Mouse (Mus musculus) midbrain, embryonic 16.5 days (tissue): ENCODE results near the gene Ssna1. TPM values are rescaled to one million over a fixed set of nuclear protein-coding genes. Genes with fewer than 3 reads are reported as not detected.
A peak's percentile ranks its signal among the peaks of the same experiment; 100 is the strongest.

Experiments used
- ATAC-seq: fragments of 200-750 bp; cut with Nextera tagmentation; 2 replicates; pipeline ENCODE4 v1.8.0; 2017; ENCODE audit warnings: moderate TSS enrichment
- H3K27ac ChIP-seq: fragments of 300-500 bp; sonication (generic); 2 replicates; pipeline ENCODE4 v1.5.1; 2014; ENCODE audit warnings: mild to moderate bottlenecking, low read length, mixed read lengths
- H3K27me3 ChIP-seq: fragments of 300-500 bp; sonication (generic); 2 replicates; pipeline ENCODE4 v1.6.1; 2014; ENCODE audit warnings: low read depth, low read length, mixed read lengths; ENCODE audit not compliant: control insufficient read depth, insufficient read depth
- H3K36me3 ChIP-seq: fragments of 300-500 bp; sonication (generic); 2 replicates; pipeline ENCODE4 v1.6.1; 2014; ENCODE audit warnings: mild to moderate bottlenecking, low read length, moderate library complexity, mixed read lengths; ENCODE audit not compliant: control insufficient read depth, insufficient read depth
- H3K4me1 ChIP-seq: fragments of 300-500 bp; sonication (generic); 2 replicates; pipeline ENCODE4 v1.6.1; 2014; ENCODE audit warnings: mild to moderate bottlenecking, low read length, mixed read lengths; ENCODE audit not compliant: control insufficient read depth, insufficient read depth
- H3K4me2 ChIP-seq: fragments of 300-500 bp; sonication (generic); 2 replicates; pipeline ENCODE4 v1.6.1; 2014; ENCODE audit warnings: mild to moderate bottlenecking, low read length, mixed read lengths
- H3K4me3 ChIP-seq: fragments of 300-500 bp; sonication (generic); 2 replicates; pipeline ENCODE4 v1.5.1; 2014; ENCODE audit warnings: low read depth, mild to moderate bottlenecking, low read length, moderate library complexity, mixed read lengths
- H3K9ac ChIP-seq: fragments of 300-500 bp; sonication (generic); 2 replicates; pipeline ENCODE4 v1.6.1; 2014; ENCODE audit warnings: low read depth, low read length, mixed read lengths
- H3K9me3 ChIP-seq: fragments of 300-500 bp; sonication (generic); replicated peaks from 2 replicates; pipeline ENCODE4 v1.6.1; 2014; ENCODE audit warnings: mild to moderate bottlenecking, low read length, mixed read lengths; ENCODE audit not compliant: control insufficient read depth, poor library complexity, severe bottlenecking
- WGBS: fragments of 180-500 bp; shearing (Covaris S2); extraction: QIAGEN DNeasy Blood & Tissue Kit; methylation state at CpG from one replicate; pipeline ENCODE4 v1.1.7; 2014; 5-methylcytosine and 5-hydroxymethylcytosine counted together
- polyA plus RNA-seq: library from polyadenylated mRNA; unstranded; fragments of >200 nt; fragmentation: Nextera tagmentation; extraction: Ambion mirVana; gene quantifications from 2 replicates; pipeline ENCODE4 v1.2.1, GENCODE M21; 2015

Ssna1 gene
- polyA plus RNA-seq, 1 experiment from 2014 or later: 175 TPM

DNA sequence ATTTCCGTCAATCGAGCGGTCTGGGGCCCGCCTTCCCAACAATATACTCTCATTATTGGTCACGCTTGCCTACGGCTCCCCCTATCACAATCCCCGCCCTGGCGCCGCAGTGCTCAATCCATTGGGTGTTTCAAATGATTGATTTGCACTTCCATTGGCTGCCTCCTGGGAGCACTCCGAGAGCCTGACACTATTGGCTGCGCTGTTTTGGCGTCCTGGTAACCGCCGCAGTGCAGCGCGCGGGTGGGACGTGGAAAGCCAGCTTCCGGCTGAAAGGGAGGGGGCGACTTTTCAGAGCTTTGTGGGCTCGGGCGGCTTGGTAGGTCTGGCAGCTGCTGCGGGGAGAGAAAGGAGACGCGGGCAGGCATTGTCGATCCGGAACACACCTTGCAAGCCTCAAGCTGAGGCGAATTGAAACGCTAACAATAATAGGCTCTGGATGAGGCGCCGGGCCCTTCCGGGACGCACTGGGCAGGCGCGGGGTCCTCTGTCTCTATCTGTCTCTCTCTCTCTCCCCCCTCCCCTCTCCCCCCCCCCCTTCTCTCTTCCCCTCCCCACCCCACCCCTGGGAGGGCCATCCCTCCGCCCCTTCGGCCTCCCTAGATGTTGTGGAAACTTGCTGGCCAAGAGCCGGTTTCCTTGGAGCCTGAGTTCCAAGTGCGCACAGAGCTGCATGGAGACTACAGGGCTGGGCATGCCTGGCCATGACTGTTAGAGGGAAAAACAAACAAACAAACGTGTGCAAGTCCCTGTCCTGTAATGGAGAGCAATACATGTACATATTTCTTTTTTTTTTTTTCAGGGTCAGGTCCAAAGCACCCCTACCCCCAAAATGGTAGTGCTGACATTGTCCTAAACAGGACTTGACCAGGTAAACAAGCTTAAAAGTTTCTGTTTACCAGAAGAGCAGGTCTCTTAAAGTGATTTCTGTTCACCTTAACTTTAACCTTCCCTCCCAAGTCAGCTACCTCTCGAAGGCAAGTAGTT is 47.2 kb downstream of the Ssna1 start:
- H3K9ac ChIP-seq: peak overlapping the region; percentile 73
- H3K4me2 ChIP-seq: peak overlapping the region; percentile 58
- no peaks in the 10 kb centered on the region for H3K27me3 ChIP-seq
- H3K36me3 ChIP-seq: no peaks in the 10 kb centered on the region
- H3K4me3 ChIP-seq: peak overlapping the region; percentile 50
- H3K27ac ChIP-seq: peak overlapping the region; percentile 97
- H3K9me3 ChIP-seq: no peaks in the 10 kb centered on the region
- 2% methylated on average over 40 of the region's 41 CpGs for WGBS
- peak; percentile 98 for ATAC-seq
- peaks cover 15% of the 10 kb centered on the region for H3K4me1 ChIP-seq

DNA sequence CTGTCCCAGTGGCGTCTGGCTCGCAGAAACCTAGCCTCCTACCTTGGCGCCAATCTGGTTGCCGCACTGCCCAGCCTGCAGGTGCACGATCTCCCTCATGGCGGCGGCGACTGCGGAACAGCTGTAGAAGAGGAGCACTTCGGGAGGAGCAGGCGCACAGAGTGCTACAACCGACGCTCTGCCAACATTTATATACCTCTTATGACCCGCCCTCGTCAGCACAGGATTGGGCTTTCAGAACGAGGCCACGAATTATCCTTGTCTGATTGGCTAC is 47.8 kb downstream of the Ssna1 start, which contains the start of gene Tubb4b:
Tubb4b (minus strand) TSS at position 211 of the 274 bp plus-strand sequence.
- Histone ChIP-seq H3K27ac (peak within 1 kb of the TSS; percentile 97), H3K9me3 (no peaks in the 10 kb centered on the region), H3K36me3 (no peaks in the 10 kb centered on the region), H3K4me2 (peak within 1 kb of the TSS; percentile 97), H3K27me3 (no peaks in the 10 kb centered on the region), H3K4me3 (peak within 1 kb of the TSS; percentile 84), H3K4me1 (peaks cover 15% of the 10 kb centered on the region), H3K9ac (peak within 1 kb of the TSS; percentile 86)
- no peak for ATAC-seq
- 0% methylated on average over 17 of the region's 17 CpGs for WGBS

- Histone ChIP-seq H3K9me3 (no peaks in the 10 kb centered on the region), H3K4me1 (peaks cover 14% of the 10 kb centered on the region), H3K4me3 (peak overlapping the region; percentile 84), H3K27ac (peak overlapping the region; percentile 88), H3K27me3 (no peaks in the 10 kb centered on the region), H3K4me2 (peak overlapping the region; percentile 97), H3K9ac (peak overlapping the region; percentile 86), H3K36me3 (no peaks in the 10 kb centered on the region)
- WGBS: 2% methylated on average over 51 of the region's 53 CpGs
- peak; percentile 32 for ATAC-seq
Measured at GRCm38 (mm10) chr2:25223681-25224491, 48.4 kb downstream of the Ssna1 start.

GRCm38 (mm10) chr2:25221331-25221772 is 50.9 kb downstream of the Ssna1 start:
- Histone ChIP-seq H3K9ac (no peak overlapping the region), H3K4me3 (no peak overlapping the region), H3K27ac (no peak overlapping the region), H3K36me3 (no peaks in the 10 kb centered on the region), H3K9me3 (no peaks in the 10 kb centered on the region), H3K27me3 (no peaks in the 10 kb centered on the region), H3K4me1 (peaks cover 11% of the 10 kb centered on the region), H3K4me2 (no peak overlapping the region)
- WGBS: 75% methylated on average over 5 of the region's 5 CpGs
- no peak for ATAC-seq

Other genes with a start within 250 kb of the Ssna1 start
- 176 and 188 TPM in 2 replicates for gene Nsmf, start 218.1 kb downstream of the Ssna1 start, polyA plus RNA-seq
- gene Entpd8, start 192.1 kb downstream of the Ssna1 start, polyA plus RNA-seq: not detected in 2 replicates
- gene Noxa1, start 177.3 kb downstream of the Ssna1 start, polyA plus RNA-seq: not detected in 2 replicates
- gene Nrarp, start 91.7 kb downstream of the Ssna1 start, polyA plus RNA-seq: 13.1 and 15.0 TPM in 2 replicates
- 1.2 and 1.4 TPM in 2 replicates for gene Tor4a, start 75.6 kb downstream of the Ssna1 start, polyA plus RNA-seq
- gene Nelfb, start 60.9 kb downstream of the Ssna1 start, polyA plus RNA-seq: 116 and 117 TPM in 2 replicates
- not detected in 2 replicates for gene Stpg3, start 57.8 kb downstream of the Ssna1 start, polyA plus RNA-seq
- gene Fam166a, start 53.7 kb downstream of the Ssna1 start, polyA plus RNA-seq: 0.43 TPM in 1 of 2 replicates, not detected in the other
- gene Tubb4b, start 47.7 kb downstream of the Ssna1 start, polyA plus RNA-seq: 366 and 421 TPM in 2 replicates
- gene Slc34a3, start 38.1 kb downstream of the Ssna1 start, polyA plus RNA-seq: not detected in 2 replicates
- gene Rnf224, start 35.7 kb downstream of the Ssna1 start, polyA plus RNA-seq: not detected in 2 replicates
- 144 and 176 TPM in 2 replicates for gene Rnf208, start 30.2 kb downstream of the Ssna1 start, polyA plus RNA-seq
- gene Cysrt1, start 30.0 kb downstream of the Ssna1 start, polyA plus RNA-seq: 0.25 and 0.48 TPM in 2 replicates
- 4.3 and 4.7 TPM in 2 replicates for gene AL732309.1, start 25.6 kb downstream of the Ssna1 start, polyA plus RNA-seq
- gene Tmem203, start 17.0 kb downstream of the Ssna1 start, polyA plus RNA-seq: 12.4 and 12.7 TPM in 2 replicates
- 15.6 and 15.9 TPM in 2 replicates for gene Tprn, start 9.8 kb downstream of the Ssna1 start, polyA plus RNA-seq
- 141 and 144 TPM in 2 replicates for gene Anapc2, start within 50 bp of the Ssna1 start, polyA plus RNA-seq
- not detected in 2 replicates for gene Tmem210, start 15.7 kb upstream of the Ssna1 start, polyA plus RNA-seq
- not detected in 2 replicates for gene Lrrc26, start 17.5 kb upstream of the Ssna1 start, polyA plus RNA-seq
- gene Grin1, start 46.7 kb upstream of the Ssna1 start, polyA plus RNA-seq: 44.0 and 52.7 TPM in 2 replicates
- gene Man1b1, start 59.9 kb upstream of the Ssna1 start, polyA plus RNA-seq: 50.7 and 51.0 TPM in 2 replicates
- gene Dpp7, start 83.9 kb upstream of the Ssna1 start, polyA plus RNA-seq: 22.6 and 26.2 TPM in 2 replicates
- 4.6 and 5.2 TPM in 2 replicates for gene Uap1l1, start 93.2 kb upstream of the Ssna1 start, polyA plus RNA-seq
- gene Sapcd2, start 99.9 kb upstream of the Ssna1 start, polyA plus RNA-seq: 9.0 and 9.2 TPM in 2 replicates
- 3.7 and 9.0 TPM in 2 replicates for gene Entpd2, start 123.4 kb upstream of the Ssna1 start, polyA plus RNA-seq
- gene Npdc1, start 126.9 kb upstream of the Ssna1 start, polyA plus RNA-seq: 481 and 529 TPM in 2 replicates
- 0.09 and 0.80 TPM in 2 replicates for gene Fut7, start 150.8 kb upstream of the Ssna1 start, polyA plus RNA-seq
- gene Abca2, start 156.3 kb upstream of the Ssna1 start, polyA plus RNA-seq: 17.3 and 18.3 TPM in 2 replicates
- gene Clic3, start 184.4 kb upstream of the Ssna1 start, polyA plus RNA-seq: 2.8 and 3.4 TPM in 2 replicates
- gene Paxx, start 188.7 kb upstream of the Ssna1 start, polyA plus RNA-seq: 121 and 130 TPM in 2 replicates
- 465 and 593 TPM in 2 replicates for gene Ptgds, start 197.6 kb upstream of the Ssna1 start, polyA plus RNA-seq
- gene Lcn12, start 221.5 kb upstream of the Ssna1 start, polyA plus RNA-seq: not detected in 2 replicates
- gene Fbxw5, start 228.3 kb upstream of the Ssna1 start, polyA plus RNA-seq: 137 and 139 TPM in 2 replicates
- 5.1 and 5.9 TPM in 2 replicates for gene C8g, start 229.3 kb upstream of the Ssna1 start, polyA plus RNA-seq